Mouse (Mus musculus) right cerebral cortex, postnatal 4 days (tissue): ENCODE measurements around the gene Gm14214.

ENCODE experiments used
- DNase-seq: peaks from one replicate; pipeline ENCODE4 v3.0.0-alpha.2; 2022

Gm14214 gene

DNA sequence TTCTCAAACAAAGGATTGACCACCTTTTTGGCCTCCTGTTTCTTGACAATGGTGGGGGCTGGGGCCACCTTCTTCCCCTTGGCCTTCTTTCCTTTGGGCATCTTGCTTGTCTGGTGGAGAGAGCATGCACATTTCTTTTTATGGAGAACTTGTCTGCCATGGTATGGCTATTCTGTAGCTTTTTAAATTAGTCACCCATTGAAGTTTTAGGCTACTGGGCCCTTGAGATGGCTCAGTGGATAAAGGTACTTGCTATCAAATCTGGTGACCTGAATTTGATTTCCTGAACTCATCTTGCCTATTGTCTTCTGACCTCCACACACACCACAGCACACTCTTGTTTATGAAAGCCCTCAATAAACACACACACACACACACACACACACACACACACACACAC, at the start of gene Gm14214:
TSS of gene Gm14214 (minus strand) at position 101 of the 400 bp plus-strand sequence.
- DNase-seq = no peak

DNA sequence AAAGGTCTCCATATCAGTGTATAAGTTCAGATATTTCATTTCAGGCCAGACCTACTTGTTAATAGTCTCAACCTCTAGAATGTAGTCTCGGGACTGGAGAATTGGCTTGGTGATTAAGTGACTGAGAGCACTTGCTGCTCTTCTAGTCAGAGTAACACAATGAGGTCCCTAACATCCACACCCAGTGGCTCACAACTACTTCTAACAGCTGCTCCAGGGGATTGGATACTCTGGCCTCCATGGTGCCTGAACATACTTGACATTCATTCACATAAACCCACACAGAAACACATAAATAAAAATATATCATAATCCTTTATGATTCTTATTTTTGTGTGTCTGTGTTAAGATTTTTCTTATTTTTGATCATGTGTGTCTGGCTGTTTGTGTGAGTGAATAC, 48.8 kb upstream of the Gm14214 start:
- DNase-seq = no peak

DNA sequence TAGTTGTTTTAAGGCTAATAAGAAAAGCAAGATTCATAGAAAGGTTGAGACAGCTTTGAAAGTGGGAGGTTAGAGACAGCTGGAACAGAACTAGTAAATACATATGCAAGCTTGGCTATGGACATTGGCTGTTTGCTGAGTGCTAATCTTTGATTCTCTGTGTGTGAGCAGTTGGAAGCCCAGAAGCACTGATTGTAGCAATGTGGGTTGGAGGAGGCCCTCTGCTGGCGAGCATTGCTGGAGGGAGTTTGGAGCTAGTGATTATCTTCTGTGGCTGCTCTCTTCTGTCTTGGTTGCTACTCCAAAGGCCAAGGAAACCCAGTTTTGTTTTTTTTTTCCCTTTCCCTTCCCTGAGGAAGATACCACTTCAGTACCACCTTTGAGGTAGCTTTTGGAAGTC, 48.0 kb upstream of the Gm14214 start:
- peak; percentile 50 for DNase-seq

DNA sequence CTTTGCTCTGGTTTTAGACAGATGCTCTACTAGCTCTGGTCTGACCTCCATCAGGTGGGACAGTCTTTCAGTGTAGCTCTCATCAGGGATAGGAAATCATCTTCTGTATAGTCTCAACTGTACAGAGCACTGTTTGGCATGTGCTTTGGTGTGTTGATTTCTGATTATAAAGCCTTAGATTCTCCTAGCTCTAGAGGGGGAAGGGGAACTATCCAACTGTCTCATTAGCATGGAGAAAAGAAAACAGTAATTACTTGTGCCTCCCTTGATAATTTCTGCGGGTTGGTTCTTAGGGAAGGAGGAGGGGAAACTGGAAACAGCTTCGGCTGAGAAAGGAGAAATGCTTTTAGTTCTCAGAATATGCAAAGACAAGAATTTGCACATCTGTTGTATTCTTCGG, 47.3 kb upstream of the Gm14214 start:
- DNase-seq = no peak

DNA sequence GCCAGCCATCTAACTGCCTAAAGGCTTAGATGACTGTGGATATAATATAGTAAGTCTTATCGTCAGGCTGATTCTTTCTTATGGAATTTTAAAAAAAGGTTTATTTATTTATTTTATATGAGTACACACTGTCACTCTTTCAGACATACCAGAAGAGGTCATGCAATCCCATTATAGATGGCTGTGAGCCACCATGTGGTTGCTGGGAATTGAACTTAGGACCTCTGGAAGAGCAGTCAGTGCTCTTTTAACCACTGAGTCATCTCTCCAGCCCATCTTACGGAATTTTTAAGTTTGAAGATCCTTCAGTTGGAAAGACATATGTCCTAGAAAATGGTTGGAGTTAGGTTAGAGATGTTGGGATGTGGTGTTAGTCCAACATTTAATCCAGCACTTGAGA, 43.6 kb upstream of the Gm14214 start:
- no peak for DNase-seq

DNA sequence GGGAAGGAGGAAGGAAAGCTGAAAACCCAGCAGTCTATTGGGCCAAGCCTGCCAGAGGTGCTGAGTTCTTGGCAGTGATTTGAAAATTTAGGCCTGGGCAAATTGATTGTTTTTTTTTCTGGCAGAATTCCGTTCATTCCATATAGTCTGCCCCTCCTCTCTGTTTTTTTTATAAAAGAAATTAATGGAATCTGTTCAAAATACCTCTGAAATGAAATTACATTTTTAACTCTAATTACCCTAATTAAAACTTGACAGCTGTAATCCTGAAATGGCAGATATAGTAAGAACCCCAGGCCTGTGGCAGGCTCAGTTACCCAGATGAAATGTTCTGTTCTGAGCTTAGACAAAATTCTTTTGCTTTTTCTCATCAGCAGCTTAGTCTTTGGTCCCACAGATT, 41.0 kb upstream of the Gm14214 start:
- DNase-seq = no peak

DNA sequence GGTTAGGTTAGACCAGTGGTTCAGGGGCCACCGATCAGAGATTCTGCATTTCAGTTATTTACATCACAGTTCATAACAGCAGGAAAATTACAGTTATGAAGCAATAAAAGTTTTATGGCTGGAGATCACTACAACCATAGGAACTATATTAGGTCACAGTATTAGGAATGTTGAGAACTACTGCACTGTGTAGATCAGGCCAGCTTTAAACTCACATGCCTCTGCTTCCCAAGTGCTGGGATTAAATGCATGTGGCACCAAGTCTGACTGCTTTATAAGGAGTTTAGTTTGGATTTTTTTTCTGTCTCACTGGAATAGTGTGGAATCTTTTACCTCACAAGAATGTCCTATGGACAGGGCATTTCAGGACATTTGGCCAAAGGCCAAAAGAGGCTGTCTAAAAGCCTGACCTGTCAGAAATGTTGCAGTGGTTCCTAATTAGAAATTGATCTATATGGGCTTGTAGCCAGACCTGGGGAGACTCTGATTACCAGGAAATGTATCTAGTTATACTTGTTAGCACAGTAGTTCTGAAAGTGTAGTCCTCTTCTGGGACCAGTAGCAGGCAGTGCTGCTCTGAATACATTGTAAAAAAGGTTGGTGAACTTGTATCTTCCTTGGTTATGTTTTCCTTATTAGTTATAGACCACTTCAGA, 39.4 kb upstream of the Gm14214 start:
- no peak for DNase-seq

DNA sequence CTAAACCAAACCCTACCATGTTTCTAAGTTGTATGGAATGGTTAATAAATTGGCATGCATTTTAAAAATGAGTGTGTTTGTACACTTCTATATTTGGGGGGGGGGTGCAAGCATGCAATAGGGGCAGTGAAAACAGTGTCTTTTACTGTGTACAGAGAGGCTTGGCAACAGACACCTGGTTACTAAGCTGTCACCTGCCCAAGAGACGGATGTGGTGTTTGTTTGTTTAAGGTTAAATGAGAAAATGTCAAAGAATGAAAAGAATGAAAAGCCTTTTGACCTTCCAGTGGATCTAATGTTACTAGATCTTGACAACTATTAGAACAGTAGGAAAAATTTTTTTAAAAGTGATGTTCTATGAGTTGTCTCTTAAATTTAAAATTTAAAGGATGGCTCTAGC, 37.9 kb upstream of the Gm14214 start:
- DNase-seq = no peak

DNA sequence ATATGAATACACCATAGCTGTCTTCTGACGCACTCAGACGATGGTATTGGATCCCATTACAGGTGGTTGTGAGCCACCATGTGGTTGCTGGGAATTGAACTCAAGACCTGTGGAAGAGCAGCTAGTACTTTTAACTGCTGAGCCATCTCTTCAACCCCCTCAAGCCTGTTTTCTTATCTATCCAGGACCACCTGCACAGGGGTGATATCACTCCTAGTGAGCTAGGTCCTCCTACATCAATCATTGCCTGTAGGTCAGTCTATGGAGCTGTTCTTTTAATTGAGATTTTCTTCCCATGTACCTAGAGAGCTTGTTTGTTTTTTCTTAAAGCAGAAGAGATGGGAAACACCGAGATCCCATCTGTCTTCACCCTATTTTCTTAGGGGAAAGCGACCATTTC, 34.0 kb upstream of the Gm14214 start:
- no peak for DNase-seq

DNA sequence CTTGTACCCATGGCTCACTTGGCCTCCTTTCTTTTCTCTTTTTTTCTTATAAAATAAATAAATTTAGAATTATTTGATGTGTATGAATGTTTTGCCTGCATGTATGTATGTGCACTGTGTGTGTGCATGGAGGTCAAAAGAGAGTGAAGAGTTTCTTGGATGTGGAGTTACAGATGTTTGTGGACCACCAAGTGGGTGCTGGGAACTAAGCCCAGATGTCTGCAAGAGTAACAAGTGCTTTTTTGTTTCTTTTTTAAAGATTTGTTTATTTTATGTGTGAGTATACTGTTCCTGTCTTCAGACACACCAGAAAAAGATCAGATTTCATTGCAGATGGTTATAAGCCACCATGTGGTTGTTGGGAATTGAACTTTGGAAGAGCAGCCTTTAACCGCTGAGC, 33.5 kb upstream of the Gm14214 start:
- DNase-seq = no peak

DNA sequence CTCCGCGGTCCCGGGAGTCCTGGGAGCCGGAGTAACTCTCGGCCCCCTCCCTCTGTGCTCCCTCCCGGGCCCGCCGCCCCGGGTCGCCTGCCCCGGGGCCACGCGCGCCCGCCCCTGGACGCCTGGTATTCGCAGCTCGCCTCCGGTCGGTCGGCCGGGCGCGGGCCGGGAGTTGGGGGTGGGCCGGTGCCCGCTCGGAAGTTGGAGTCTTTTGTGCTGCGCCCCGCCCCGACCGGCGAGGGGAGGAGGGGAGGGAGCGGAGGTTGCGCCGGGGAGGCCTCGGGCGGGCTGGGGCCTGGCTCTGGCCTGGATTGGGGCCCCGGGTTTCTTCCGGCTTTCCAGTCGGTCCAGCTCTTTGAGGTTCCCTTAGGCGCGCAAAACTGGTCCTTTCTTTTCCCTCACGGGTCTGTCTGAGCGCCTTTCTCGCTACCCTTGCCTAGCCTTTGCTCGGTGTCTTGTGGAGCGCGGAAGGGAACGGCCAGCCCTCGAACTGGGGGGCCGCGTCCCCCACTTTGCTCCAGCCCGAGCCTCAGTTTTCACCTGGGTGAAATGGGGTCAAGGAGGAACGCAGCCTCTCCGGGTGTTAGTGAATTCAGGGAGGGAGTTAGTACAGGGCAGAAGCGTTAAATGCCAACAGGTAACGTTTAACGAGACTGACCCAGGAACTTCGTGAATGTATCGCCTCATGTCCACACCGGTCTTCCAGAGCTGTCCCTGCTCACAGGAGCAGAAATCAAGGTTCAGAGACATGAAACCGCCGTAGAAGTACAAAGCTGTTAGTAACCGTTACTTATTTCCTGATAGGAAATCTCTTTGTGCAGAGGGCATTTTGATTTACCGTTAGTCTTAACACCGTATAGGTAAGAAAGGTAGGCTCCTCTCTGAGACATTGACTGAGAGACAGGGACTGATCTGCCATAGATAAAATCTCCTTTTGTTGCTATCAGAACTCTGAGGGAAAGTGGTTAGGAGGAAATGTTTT, 22.1 kb upstream of the Gm14214 start:
- peak; percentile 60 for DNase-seq

DNA sequence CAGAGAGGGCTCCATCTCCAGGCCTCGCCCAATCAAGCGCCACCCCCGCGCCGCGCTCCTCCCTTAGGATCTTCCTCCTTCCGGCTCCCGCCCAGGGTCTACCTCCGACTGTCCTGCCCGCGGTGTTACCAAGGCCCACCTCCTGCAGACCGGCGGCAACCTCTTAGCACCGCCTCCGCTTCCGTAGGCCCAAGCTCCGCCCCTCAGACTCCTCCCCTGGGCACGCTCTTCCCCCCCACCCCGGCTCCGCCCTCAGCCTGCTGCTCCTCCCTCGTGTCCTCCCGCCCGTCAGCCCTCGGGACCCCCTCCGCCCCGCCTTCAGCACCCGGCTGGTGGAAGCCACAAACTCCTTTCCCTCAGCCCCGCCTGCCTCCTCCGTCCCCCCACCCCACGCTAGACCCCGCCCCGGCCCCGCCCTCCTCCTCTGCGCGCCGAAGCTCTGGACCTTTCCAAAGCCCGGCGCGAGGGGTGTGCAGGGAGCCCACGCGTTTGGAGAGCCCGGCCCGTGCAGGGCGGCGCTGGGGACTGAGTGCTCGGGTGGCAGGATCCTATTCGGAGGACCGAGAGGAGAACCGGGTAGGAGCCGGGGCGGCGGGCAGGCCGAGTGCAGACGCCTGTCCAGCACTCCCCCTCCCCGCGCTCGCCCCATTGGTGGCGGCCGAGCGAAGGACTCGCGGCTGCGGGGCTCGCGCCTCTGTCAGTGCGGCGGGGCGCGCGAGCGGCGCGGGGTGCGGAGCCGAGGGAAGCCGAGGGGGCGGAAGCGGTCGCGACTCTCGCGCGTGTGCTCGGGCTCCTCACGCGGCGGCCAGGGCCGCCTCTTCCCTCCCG, 21.0 kb upstream of the Gm14214 start, which contains the start of the genes Raly and a:
TSS of gene Raly (plus strand) at position 441 of the 828 bp plus-strand sequence.
TSS of gene a (plus strand) at position 747 of the 828 bp plus-strand sequence.
- DNase-seq = peak; percentile 94

DNA sequence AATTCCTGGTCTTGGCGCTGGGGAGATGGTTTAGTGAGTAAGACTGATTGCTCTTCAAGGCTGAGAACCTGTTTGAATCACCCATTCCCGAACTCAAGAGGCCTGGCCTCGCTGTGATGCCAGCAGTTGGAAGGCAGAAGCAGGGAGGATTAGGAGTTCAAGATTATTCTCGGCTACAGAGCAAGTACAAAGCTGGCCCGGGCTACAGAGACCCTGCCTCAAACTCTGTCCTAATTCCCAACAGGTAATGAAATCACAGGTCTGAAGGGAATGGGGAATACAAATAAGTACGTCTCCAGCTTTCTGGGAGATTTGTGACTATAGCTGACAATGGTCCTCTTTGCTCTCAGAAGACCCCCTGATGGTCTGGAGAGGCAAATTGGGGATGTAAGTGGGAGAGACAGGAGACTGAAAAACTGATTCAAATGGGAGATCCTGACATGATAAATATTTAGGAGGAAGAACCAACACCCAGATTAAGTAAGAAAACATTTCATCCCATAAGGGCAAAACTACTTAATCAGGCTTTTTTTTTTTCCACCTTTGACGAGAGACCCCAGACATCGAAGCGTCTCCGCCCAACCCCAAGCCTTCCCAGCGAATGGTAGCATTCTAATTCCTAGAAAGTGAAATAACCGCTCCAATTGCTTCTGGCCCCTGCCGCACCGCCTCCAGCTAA, 20.3 kb upstream of the Gm14214 start:
- DNase-seq = no peak

DNA sequence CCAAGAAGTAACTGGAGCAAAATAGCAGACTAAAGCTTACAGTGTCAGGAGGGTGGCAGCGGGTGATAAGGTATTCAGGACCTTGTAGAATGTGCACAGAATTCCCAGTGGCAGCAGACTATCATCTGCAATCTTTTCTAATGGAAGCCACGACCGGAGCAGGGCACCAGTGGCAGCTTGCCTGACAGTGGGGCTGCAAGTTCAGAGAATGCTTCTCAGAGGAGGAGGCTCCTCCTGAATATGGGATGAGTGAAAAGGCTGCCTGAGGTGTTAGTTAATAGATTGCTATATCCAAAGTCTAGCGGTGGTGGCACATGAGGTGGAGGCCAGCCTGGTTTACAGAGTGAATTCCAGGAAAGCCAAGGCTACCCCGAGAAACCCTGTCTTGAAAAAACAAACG, 19.6 kb upstream of the Gm14214 start:
- no peak for DNase-seq

DNA sequence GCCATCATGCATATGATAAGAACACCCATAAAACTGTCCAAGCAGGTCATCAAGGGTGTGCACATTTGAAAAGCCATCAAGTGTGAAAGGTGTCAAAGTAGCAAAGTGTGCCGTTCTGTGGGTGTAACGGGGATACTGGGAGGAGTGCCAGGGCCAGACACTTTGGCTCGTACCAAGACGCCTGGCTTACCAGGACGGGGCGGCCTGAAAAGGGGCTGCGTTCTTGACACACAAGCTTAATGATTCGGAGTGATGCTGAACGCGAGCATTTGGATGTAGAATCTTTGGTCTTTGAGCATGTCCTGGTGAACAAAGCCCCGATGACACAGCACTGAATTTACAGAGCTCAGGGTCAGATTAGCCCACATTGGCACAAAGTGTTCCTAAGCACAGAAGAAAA, 16.9 kb upstream of the Gm14214 start:
- DNase-seq = no peak

DNA sequence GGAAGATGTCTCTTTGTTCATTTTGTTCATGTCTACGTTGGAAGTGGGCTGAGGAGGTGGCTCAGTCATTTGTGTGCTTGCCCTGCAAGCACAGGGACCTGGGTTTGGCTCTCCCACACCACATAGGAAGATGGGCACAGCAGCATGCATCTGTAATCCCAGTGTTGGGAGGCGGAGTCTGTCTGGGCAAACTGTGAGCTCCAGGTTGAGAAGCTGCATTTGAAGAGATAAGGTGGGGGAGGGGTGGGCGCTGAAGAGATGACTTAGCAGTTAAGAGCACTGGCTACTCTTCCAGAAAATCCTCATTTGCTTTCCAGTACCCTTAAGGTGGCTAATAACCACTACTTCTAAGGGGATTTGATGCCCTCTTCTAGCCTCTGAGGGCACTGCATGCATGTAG, 16.4 kb upstream of the Gm14214 start:
- no peak for DNase-seq

DNA sequence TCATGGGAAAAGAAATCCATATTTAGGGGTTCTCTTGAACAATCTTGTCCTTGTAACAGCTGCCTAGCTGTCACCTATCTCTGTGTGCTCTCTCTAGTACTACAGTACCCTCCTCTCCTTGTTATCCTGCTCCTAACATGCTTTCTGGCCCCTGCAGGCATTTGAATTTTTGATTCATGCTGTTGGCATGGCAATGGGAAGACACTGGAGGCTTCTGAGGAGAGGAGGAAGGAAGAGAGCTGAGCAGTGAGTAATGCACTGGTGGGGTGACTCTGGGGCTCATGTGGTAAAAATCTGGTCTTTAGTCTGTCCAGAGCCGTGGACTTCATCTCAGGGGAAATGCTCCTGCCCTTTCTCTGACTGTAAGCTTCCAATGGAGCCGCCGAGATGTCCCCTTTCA, 15.5 kb upstream of the Gm14214 start:
- DNase-seq = no peak

DNA sequence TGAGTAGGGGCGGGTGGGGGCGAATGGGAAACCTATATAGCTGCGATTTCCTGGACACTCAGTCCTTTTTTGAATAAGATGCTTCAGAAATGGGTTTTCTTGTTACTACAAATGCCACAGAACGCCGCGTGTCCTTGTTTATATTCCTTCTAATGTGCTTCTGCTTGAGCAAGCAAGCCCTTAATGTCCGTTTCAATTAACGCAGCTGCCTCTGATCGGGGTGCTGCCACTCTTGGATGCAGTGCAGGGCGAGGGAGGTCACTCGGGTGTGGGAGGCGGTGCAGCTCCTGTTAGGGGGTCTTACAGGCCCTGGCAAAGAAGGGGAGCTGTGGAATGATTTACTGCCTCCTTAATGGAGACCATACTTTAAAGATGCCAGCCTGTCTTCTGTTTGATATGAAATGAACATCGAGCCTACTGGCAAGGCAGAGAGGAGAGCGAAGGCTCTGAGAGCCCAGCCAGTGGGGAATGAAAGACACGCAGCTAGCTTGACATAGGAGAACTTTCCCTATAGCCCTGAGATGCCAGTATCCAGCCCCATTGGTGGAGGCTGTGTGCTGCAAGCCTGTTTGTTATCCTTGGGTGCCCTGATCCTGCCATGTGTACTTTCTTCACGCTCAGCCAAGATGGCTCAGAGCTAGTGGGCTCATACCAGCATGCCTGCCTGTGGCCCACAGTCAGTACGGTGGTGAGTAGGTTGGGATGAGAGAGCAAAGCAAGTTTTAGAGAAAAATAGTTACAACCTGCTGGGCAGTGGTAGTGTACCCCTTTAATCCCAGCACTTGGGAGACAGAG, 13.2 kb upstream of the Gm14214 start:
- DNase-seq = no peak

DNA sequence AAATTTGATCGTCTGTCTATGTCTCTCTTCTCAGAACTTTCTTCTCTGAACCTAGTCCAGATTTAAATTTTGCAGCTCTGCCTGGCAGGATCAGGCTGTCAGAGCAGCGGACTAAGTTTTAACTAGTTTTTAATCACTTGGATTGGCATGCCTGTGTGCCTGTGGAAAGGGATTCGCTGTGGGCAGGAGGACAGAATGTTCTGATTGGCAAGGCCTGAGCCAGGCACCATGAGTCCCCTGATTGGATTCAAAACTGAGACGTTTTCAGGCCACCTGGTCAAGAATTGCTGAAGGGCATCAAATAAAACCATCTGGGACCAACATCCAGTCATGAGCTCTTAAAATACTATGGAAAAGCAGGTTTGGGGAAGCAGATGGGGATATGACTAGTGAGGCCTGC, 12.5 kb upstream of the Gm14214 start:
- no peak for DNase-seq

DNA sequence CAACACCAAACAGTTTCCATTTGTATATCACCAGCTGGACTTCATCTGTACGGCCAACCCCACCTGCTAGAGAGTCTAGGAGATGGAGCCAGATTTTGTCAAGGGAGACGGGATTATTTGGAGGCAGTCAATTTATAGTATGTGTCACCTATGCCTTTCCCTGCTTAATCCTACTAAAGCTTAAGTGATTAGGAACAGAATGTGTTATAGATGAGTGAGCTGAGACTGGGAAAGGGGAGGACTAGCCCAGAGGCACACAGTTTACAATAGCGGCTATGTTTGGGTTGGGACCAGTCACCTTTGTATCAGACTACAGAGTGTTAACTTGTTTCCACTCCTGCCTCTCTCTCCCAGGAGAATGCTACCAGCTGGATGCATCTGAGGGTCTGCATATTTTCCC, 9.8 kb upstream of the Gm14214 start:
- no peak for DNase-seq

DNA sequence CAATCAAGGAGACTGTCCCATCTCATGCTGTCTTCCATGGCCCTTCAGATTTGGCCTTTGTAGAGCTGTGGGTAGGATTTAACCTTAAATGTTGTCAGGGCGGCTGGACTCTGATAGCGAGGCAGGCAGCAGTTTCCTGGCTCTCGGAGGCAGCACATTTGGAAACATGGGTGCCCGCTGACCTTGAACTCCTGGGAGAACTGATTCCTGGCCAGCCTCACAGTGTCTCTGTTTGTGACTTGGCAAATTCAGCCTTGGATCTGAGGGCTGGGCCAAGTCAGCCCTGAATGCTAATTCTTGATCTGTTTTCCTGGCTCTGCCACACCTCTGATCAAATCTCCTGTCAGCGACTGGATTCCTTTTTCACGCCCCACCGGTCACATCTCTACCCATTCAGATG, 6.7 kb upstream of the Gm14214 start:
- DNase-seq = no peak

DNA sequence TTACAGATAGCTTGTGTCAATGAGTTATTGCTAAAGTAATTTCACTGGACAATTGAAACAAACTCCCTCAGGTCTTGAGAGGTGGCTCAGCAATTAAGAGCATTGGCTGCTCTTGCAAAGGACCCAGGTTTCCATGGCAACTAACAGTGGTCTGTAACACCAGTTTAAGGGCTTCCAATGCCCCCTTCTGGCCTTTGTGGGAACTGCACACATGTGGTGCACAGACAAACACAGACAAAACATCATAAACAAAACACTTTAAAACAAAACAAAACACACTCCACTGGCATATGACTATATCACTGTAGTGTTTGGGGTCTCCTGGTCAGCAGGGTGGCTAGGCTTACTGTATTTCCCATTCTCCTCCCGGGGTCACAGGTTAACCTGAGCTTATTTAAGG, 4.2 kb upstream of the Gm14214 start:
- peak; percentile 52 for DNase-seq
